In the genomic region with DNA sequence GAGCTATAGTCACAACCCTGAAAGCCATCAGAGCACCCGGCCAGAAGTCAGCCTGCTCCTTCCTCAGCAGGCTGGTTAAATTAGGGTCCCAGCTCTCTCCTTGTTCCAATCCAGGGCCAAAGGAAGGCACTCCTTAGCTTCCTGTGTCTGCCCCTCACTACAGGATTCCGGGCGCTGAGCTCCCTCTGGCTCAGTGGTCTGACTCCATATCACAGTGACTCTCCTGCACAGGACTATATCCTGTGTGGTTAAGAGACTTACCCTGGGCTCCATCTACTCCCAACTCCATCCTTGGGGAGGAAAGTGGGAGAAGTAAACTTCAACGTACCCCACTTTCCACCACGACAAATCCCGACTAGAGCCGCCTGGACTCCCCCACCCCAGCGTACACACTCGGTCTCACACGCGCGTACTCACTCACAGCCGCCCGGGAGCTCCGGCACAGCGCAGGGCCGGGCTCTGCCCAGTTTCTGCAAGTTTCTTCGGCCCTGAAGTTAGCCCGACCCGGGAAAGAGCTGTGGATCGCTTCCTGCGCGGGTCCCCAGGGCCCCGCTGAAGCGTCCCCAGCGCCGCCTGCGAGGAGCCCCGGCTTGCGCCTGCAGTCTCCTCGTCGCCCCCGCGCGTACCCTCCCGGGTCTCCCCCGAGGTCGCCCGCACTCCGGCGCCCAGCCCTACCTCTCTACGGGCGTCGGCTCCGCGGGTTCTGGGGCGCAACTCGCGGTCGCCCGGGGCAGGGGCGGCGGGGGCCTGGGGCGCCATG, we compare ENCODE assay signal across 8 mouse cellular contexts. TPM values are rescaled to one million over a fixed set of nuclear protein-coding genes. Genes with fewer than 3 reads are reported as not detected.
A peak's percentile ranks its signal among the peaks of the same experiment; 100 is the strongest.
DNase-seq lines count a peak whose midpoint lies in the region; ATAC-seq and TF ChIP-seq lines count a peak whose summit lies in the region.

No protein-coding gene starts in this region.

- no peak for TF ChIP-seq POLR2A in myocyte (IDR thresholded peaks at IDR 0.05; ENCODE audit: insufficient read length, low read depth)

- H3K27me3 ChIP-seq in embryonic facial prominence, embryonic 10.5 days (replicated peaks; ENCODE audit: low read depth, poor library complexity, severe bottlenecking) = no peaks in the 10 kb centered on the region
- H3K27me3 ChIP-seq in heart, embryonic 16.5 days (ENCODE audit: control insufficient read depth, insufficient read depth, low read length) = no peaks in the 10 kb centered on the region; the same call in 1 of the 2 replicates
- H3K27me3 ChIP-seq in limb, embryonic 12.5 days = no peaks in the 10 kb centered on the region
- no peaks in the 10 kb centered on the region for H3K27me3 ChIP-seq in myocyte (ENCODE audit: control insufficient read depth, insufficient read depth, insufficient read length)

- WGBS in embryonic facial prominence, embryonic 10.5 days = under 1% methylated on average over 54 of the region's 54 CpGs
- whole genome bisulfite sequencing in heart, embryonic 16.5 days = under 1% methylated on average over 46 of the region's 54 CpGs
- WGBS in limb, embryonic 12.5 days = under 1% methylated on average over 46 of the region's 54 CpGs

- H3K4me1 ChIP-seq in embryonic facial prominence, embryonic 10.5 days = peaks cover 55% of the 10 kb centered on the region
- H3K4me1 ChIP-seq in heart, embryonic 16.5 days (ENCODE audit: control insufficient read depth, insufficient read depth, low read length) = peaks cover 17% of the 10 kb centered on the region
- H3K4me1 ChIP-seq in limb, embryonic 12.5 days (replicated peaks) = peaks cover 38% of the 10 kb centered on the region

- H3ac ChIP-seq in myocyte (ENCODE audit: control insufficient read depth, insufficient read length) = peak overlapping the region; percentile 52

- H3K9me3 ChIP-seq in embryonic facial prominence, embryonic 10.5 days = no peaks in the 10 kb centered on the region
- no peaks in the 10 kb centered on the region for H3K9me3 ChIP-seq in heart, embryonic 16.5 days (replicated peaks; ENCODE audit: control insufficient read depth, low read length)
- no peaks in the 10 kb centered on the region for H3K9me3 ChIP-seq in limb, embryonic 12.5 days

- ATAC-seq in heart, embryonic 16.5 days (replicated peaks; ENCODE audit: extremely low read depth, insufficient read depth, low FRiP score) = peak; percentile 62
- ATAC-seq in limb, embryonic 12.5 days (ENCODE audit: insufficient number of reproducible peaks, insufficient read depth, low FRiP score, low TSS enrichment, low read depth) = peak; percentile 54
- ATAC-seq in erythroid progenitor cell, adult 5-6 weeks (replicated peaks; ENCODE audit: low FRiP score, poor library complexity, severe bottlenecking) = no peak

- H3K4me3 ChIP-seq in embryonic facial prominence, embryonic 10.5 days = peak overlapping the region; percentile 92
- peak overlapping the region; percentile 85 for H3K4me3 ChIP-seq in heart, embryonic 16.5 days (ENCODE audit: low read length)
- peak overlapping the region; percentile 93 for H3K4me3 ChIP-seq in limb, embryonic 12.5 days (replicated peaks)
- H3K4me3 ChIP-seq in myocyte = peak overlapping the region; percentile 34

- peak; percentile 32 for DNase-seq in left cerebral cortex, postnatal 4 days
- DNase-seq in left cerebral cortex, adult 9 months (ENCODE audit: low spot score in 2 of 2) = no peak
- DNase-seq in ZHBTc4 (ENCODE audit: low read depth, low spot score) = peak; percentile 75
- peak; percentile 74 for DNase-seq in embryonic facial prominence, embryonic 10.5 days (ENCODE audit: low spot score)

- no peaks in the 10 kb centered on the region for H3K79me2 ChIP-seq in myocyte (ENCODE audit: control insufficient read depth, insufficient read depth)

- H3K27ac ChIP-seq in embryonic facial prominence, embryonic 10.5 days (replicated peaks) = peak overlapping the region; percentile 99
- H3K27ac ChIP-seq in heart, embryonic 16.5 days (ENCODE audit: low read length) = peak overlapping the region; percentile 84
- H3K27ac ChIP-seq in limb, embryonic 12.5 days = peak overlapping the region; percentile 97

- peak overlapping the region; percentile 94 for H3K9ac ChIP-seq in heart, embryonic 16.5 days (ENCODE audit: low read length)
- H3K9ac ChIP-seq in limb, embryonic 12.5 days (replicated peaks) = peak overlapping the region; percentile 94

- intact Hi-C loops in left cerebral cortex, postnatal 4 days (cut with DNase I) = loop anchor here (10.0 kb wide), 1 partner anchor 52 kb away; no protein-coding TSS in a partner anchor

- H3K4me2 ChIP-seq in heart, embryonic 16.5 days (ENCODE audit: low read depth, low read length) = peak overlapping the region; percentile 69
- H3K4me2 ChIP-seq in limb, embryonic 12.5 days = peak overlapping the region; percentile 78
- peak overlapping the region; percentile 89 for H3K4me2 ChIP-seq in myocyte (ENCODE audit: low read depth)

- H3K36me3 ChIP-seq in embryonic facial prominence, embryonic 10.5 days (replicated peaks) = peaks cover 24% of the 10 kb centered on the region
- no peaks in the 10 kb centered on the region for H3K36me3 ChIP-seq in heart, embryonic 16.5 days (ENCODE audit: control insufficient read depth, insufficient read depth)
- peaks cover 13% of the 10 kb centered on the region for H3K36me3 ChIP-seq in limb, embryonic 12.5 days
- no peaks in the 10 kb centered on the region for H3K36me3 ChIP-seq in myocyte (ENCODE audit: control insufficient read depth, insufficient read depth)

TF ChIP-seq in myocyte, 11 proteins besides CTCF, POLR2A, EP300 and RAD21:
- TF ChIP-seq USF1 (IDR thresholded peaks at IDR 0.05; ENCODE audit: low read depth) (no peak), MAX (IDR thresholded peaks at IDR 0.05; ENCODE audit: low read depth) (no peak), TCF12 (IDR thresholded peaks at IDR 0.05; ENCODE audit: insufficient read depth, poor library complexity, severe bottlenecking) (no peak), SRF (IDR thresholded peaks at IDR 0.05; ENCODE audit: control insufficient read depth, insufficient read length, low read depth) (no peak), POLR2AphosphoS2 (IDR thresholded peaks at IDR 0.05; ENCODE audit: insufficient read length, low read depth) (no peak), MYOG (IDR thresholded peaks at IDR 0.05; ENCODE audit: control insufficient read depth in 1 of 3, insufficient read depth in 1 of 3, insufficient read length in 2 of 3, low read depth in 2 of 3) (no peak), MYOD1 (IDR thresholded peaks at IDR 0.05; ENCODE audit: control insufficient read depth in 1 of 3, insufficient read length in 2 of 3, low read depth in 2 of 3) (no peak)

RNA-seq across cellular contexts. Expression of a gene that starts 0.6 kb away (rescaled TPM):
- 10 to 100 TPM; 25.9 to 27.0 TPM for total RNA-seq in left cerebral cortex, postnatal 4 days (2021)
- 34.3 and 37.8 TPM in 2 replicates for polyA plus RNA-seq in embryonic facial prominence, embryonic 10.5 days (2016; fragmentation: Nextera tagmentation; extraction: Ambion mirVana)
- 10.0 and 12.2 TPM in 2 replicates for polyA plus RNA-seq in heart, embryonic 16.5 days (2015; fragmentation: Nextera tagmentation; extraction: Ambion mirVana)
- polyA plus RNA-seq in limb, embryonic 12.5 days (2016; fragmentation: Nextera tagmentation; extraction: Ambion mirVana) = 34.9 and 35.3 TPM in 2 replicates
- polyA plus RNA-seq in myocyte (2012; fragmentation: generic; extraction: Trizol) = 8.4 TPM
- 1.3 TPM in 1 of 2 replicates, not detected in the other for total RNA-seq in erythroid progenitor cell, adult 5-6 weeks (2015; ENCODE audit: low replicate concordance)
- 0.53 TPM in 1 of 2 replicates, not detected in the other for total RNA-seq in erythroid progenitor cell, adult 5-6 weeks (2017; ENCODE audit: low replicate concordance)

RNA-seq across cellular contexts. Expression of a gene that starts 16.6 kb away (rescaled TPM):
- 10 to 100 TPM; 31.2 to 33.2 TPM for total RNA-seq in left cerebral cortex, postnatal 4 days (2021)
- polyA plus RNA-seq in embryonic facial prominence, embryonic 10.5 days (2016; fragmentation: Nextera tagmentation; extraction: Ambion mirVana) = 21.3 and 26.1 TPM in 2 replicates
- 19.3 and 19.5 TPM in 2 replicates for polyA plus RNA-seq in heart, embryonic 16.5 days (2015; fragmentation: Nextera tagmentation; extraction: Ambion mirVana)
- polyA plus RNA-seq in limb, embryonic 12.5 days (2016; fragmentation: Nextera tagmentation; extraction: Ambion mirVana) = 31.4 and 38.6 TPM in 2 replicates
- polyA plus RNA-seq in myocyte (2012; fragmentation: generic; extraction: Trizol) = 11.0 TPM
- total RNA-seq in erythroid progenitor cell, adult 5-6 weeks (2015; ENCODE audit: low replicate concordance) = 9.7 TPM in 1 of 2 replicates, not detected in the other
- 0.76 and 1.4 TPM in 2 replicates for total RNA-seq in erythroid progenitor cell, adult 5-6 weeks (2017; ENCODE audit: low replicate concordance)

RNA-seq across cellular contexts. Expression of a gene that starts 28.5 kb away (rescaled TPM):
- total RNA-seq in left cerebral cortex, postnatal 4 days (2021) = under 1 TPM in 1 of 2 experiments, not detected in 1; 0.77 TPM
- 0.53 TPM in 1 of 2 replicates, not detected in the other for polyA plus RNA-seq in embryonic facial prominence, embryonic 10.5 days (2016; fragmentation: Nextera tagmentation; extraction: Ambion mirVana)
- 3.2 TPM in 1 of 2 replicates, not detected in the other for polyA plus RNA-seq in heart, embryonic 16.5 days (2015; fragmentation: Nextera tagmentation; extraction: Ambion mirVana)
- 1.0 TPM in 1 of 2 replicates, not detected in the other for polyA plus RNA-seq in limb, embryonic 12.5 days (2016; fragmentation: Nextera tagmentation; extraction: Ambion mirVana)
- polyA plus RNA-seq in myocyte (2012; fragmentation: generic; extraction: Trizol) = 0.22 TPM
- not detected in 2 replicates for total RNA-seq in erythroid progenitor cell, adult 5-6 weeks (2015; ENCODE audit: low replicate concordance)
- not detected in 2 replicates for total RNA-seq in erythroid progenitor cell, adult 5-6 weeks (2017; ENCODE audit: low replicate concordance)

RNA-seq across cellular contexts. Expression of a gene that starts 35.3 kb away (rescaled TPM):
- total RNA-seq in left cerebral cortex, postnatal 4 days (2021) = 100 to 1,000 TPM; 146 to 170 TPM
- polyA plus RNA-seq in embryonic facial prominence, embryonic 10.5 days (2016; fragmentation: Nextera tagmentation; extraction: Ambion mirVana) = 274 and 279 TPM in 2 replicates
- 696 and 711 TPM in 2 replicates for polyA plus RNA-seq in heart, embryonic 16.5 days (2015; fragmentation: Nextera tagmentation; extraction: Ambion mirVana)
- 298 and 316 TPM in 2 replicates for polyA plus RNA-seq in limb, embryonic 12.5 days (2016; fragmentation: Nextera tagmentation; extraction: Ambion mirVana)
- polyA plus RNA-seq in myocyte (2012; fragmentation: generic; extraction: Trizol) = 267 TPM
- 14.7 and 16.2 TPM in 2 replicates for total RNA-seq in erythroid progenitor cell, adult 5-6 weeks (2015; ENCODE audit: low replicate concordance)
- 10.5 and 24.9 TPM in 2 replicates for total RNA-seq in erythroid progenitor cell, adult 5-6 weeks (2017; ENCODE audit: low replicate concordance)

Comparison
In these comparisons a context has a peak if more than half of its experiments do, and no peak if none do; other contexts are left out.
1. DNase-seq: peak in left cerebral cortex, postnatal 4 days (single experiment), ZHBTc4 (single experiment) and embryonic facial prominence, embryonic 10.5 days (single experiment); none in left cerebral cortex, adult 9 months (0 of 2).
2. H3K4me3 ChIP-seq: peak in every context shown above with its lines; median percentile 93 in limb, embryonic 12.5 days; 92 in embryonic facial prominence, embryonic 10.5 days; 85 in heart, embryonic 16.5 days; 34 in myocyte.
3. Peak in every context shown above with its lines, with median percentiles within 50 percentile points of each other: H3K27ac ChIP-seq and H3K4me2 ChIP-seq.